Mouse (Mus musculus) forebrain, embryonic 11.5 days (tissue): ENCODE measurements at regions not wholly inside any gene's neighbourhood (a gene's known extent, or its start where the extent isn't known, plus 50 kb on each side); places are given as distances from the start of the nearest gene placed in this dataset.
A peak's percentile ranks its signal among the peaks of the same experiment; 100 is the strongest.

ENCODE experiments used
- ATAC-seq: fragments of 200-750 bp; cut with Nextera tagmentation; replicated peaks from 2 replicates; pipeline ENCODE4 v1.8.0; 2017; ENCODE audit warnings: moderate TSS enrichment; ENCODE audit not compliant: low FRiP score
- DNase-seq: peaks from one replicate; pipeline ENCODE4 v3.0.0-alpha.2; 2017; ENCODE audit warnings: low spot score
- H3K27ac ChIP-seq: fragments of 300-500 bp; sonication (generic); 2 replicates; pipeline ENCODE4 v1.5.1; 2014; ENCODE audit warnings: low read depth, low read length
- H3K27me3 ChIP-seq: fragments of 300-500 bp; sonication (generic); 2 replicates; pipeline ENCODE4 v1.6.1; 2014; ENCODE audit warnings: mild to moderate bottlenecking, low read length, mixed read lengths; ENCODE audit not compliant: control insufficient read depth, insufficient read depth
- H3K36me3 ChIP-seq: fragments of 300-500 bp; sonication (generic); 2 replicates; pipeline ENCODE4 v1.6.1; 2014; ENCODE audit warnings: mild to moderate bottlenecking, low read length, moderate library complexity, mixed read lengths; ENCODE audit not compliant: control insufficient read depth, insufficient read depth
- H3K4me1 ChIP-seq: fragments of 300-500 bp; sonication (generic); replicated peaks from 2 replicates; pipeline ENCODE4 v1.6.1; 2014; ENCODE audit warnings: low read length, mixed read lengths; ENCODE audit not compliant: control insufficient read depth, insufficient read depth
- H3K4me2 ChIP-seq: fragments of 300-500 bp; sonication (generic); 2 replicates; pipeline ENCODE4 v1.6.1; 2014; ENCODE audit warnings: low read depth, mild to moderate bottlenecking, low read length, moderate library complexity, mixed read lengths; ENCODE audit not compliant: severe bottlenecking
- H3K4me3 ChIP-seq: fragments of 300-500 bp; sonication (generic); 2 replicates; pipeline ENCODE4 v1.5.1; 2014; ENCODE audit warnings: low read depth, low read length
- H3K9ac ChIP-seq: fragments of 300-500 bp; sonication (generic); 2 replicates; pipeline ENCODE4 v1.6.1; 2014; ENCODE audit warnings: low read length
- H3K9me3 ChIP-seq: fragments of 300-500 bp; sonication (generic); 2 replicates; pipeline ENCODE4 v1.6.1; 2016; ENCODE audit warnings: low read length, mixed read lengths; ENCODE audit not compliant: control insufficient read depth
- WGBS: fragments of 180-500 bp; shearing (Covaris S2); extraction: QIAGEN DNeasy Blood & Tissue Kit; methylation state at CpG from one replicate; pipeline ENCODE4 v1.1.7; 2014; 5-methylcytosine and 5-hydroxymethylcytosine counted together

DNA sequence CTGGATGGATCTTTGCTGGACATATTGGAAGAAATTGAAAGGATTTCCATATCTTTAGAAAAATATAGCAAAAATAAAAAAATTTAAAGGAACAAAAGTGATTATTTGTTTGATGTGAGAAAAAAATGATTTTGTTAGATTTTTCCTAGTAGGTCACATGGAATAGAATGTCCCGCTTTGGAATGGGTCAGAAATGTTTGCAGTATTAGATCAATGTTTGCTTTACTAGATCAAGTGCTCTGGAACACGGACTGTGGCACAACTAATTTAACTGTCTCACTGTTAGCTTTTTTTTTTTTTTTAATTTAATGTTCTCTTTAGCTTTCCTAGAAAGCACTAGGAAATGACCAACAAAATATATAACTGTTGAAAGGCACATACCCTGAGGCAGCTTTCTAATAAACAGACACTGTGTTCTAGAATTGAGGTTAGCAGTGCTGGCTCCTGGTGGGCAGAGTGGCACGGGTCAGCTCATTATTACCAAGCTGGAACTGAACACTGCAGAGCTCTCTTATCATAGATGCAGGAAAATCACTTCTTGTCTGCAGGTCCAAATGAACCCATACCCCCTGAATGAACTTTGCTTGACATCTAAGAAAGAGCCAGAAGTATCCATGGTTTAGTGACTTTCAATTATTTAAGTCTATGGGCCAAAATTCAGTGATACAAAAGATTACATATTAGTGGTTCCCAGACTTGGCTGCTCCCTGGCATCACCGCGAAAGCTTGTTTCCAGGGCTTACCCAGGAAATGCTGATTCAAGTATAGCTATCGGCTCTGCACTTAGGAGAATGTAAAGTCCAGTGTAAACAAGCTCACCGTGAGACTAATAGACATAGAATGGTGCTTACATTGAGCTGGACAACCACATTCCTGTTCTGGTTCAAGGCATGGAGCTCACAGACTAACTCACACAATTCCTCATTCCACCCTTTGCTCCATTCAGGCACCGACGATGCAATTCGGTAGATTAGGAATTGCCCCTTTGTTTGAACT, 320.4 kb upstream of the Nr5a2 start:
- H3K4me3 ChIP-seq = no peak overlapping the region
- no peaks in the 10 kb centered on the region for H3K36me3 ChIP-seq
- H3K9ac ChIP-seq = no peak overlapping the region
- 67% methylated on average over 10 of the region's 10 CpGs for WGBS
- H3K4me1 ChIP-seq = no peaks in the 10 kb centered on the region
- no peak for ATAC-seq
- no peak overlapping the region for H3K27ac ChIP-seq
- no peak overlapping the region for H3K4me2 ChIP-seq
- no peaks in the 10 kb centered on the region for H3K27me3 ChIP-seq
- no peak for DNase-seq
- H3K9me3 ChIP-seq = no peaks in the 10 kb centered on the region

GRCm38 (mm10) chr1:137279981-137280380, 319.7 kb upstream of the Nr5a2 start:
- Histone ChIP-seq H3K9ac (no peak overlapping the region), H3K9me3 (no peaks in the 10 kb centered on the region), H3K4me3 (no peak overlapping the region), H3K27me3 (no peaks in the 10 kb centered on the region), H3K27ac (no peak overlapping the region), H3K36me3 (no peaks in the 10 kb centered on the region), H3K4me1 (no peaks in the 10 kb centered on the region), H3K4me2 (no peak overlapping the region)
- DNase-seq (no peak), ATAC-seq (no peak)
- WGBS = 94% methylated on average over 2 of the region's 2 CpGs

GRCm38 (mm10) chr1:137270659-137271612, 310.7 kb upstream of the Nr5a2 start:
- Histone ChIP-seq H3K4me1 (no peaks in the 10 kb centered on the region; the same call in 1 of the 2 replicates), H3K4me2 (no peak overlapping the region), H3K36me3 (no peaks in the 10 kb centered on the region), H3K9ac (no peak overlapping the region), H3K27ac (no peak overlapping the region), H3K27me3 (no peaks in the 10 kb centered on the region), H3K9me3 (no peaks in the 10 kb centered on the region), H3K4me3 (no peak overlapping the region)
- ATAC-seq = no peak
- DNase-seq = no peak
- 52% methylated on average over 9 of the region's 9 CpGs for WGBS

- WGBS = 38% methylated on average over 1 of the region's 1 CpGs
- Histone ChIP-seq H3K27me3 (no peaks in the 10 kb centered on the region), H3K9ac (no peak overlapping the region), H3K4me3 (no peak overlapping the region), H3K36me3 (no peaks in the 10 kb centered on the region), H3K9me3 (no peaks in the 10 kb centered on the region), H3K4me2 (no peak overlapping the region), H3K4me1 (no peaks in the 10 kb centered on the region), H3K27ac (peak overlapping the region; percentile 2; the same call in 1 of the 2 replicates)
- no peak for DNase-seq
- no peak for ATAC-seq
Measured at GRCm38 (mm10) chr1:137262806-137263370, 302.6 kb upstream of the Nr5a2 start.

DNA sequence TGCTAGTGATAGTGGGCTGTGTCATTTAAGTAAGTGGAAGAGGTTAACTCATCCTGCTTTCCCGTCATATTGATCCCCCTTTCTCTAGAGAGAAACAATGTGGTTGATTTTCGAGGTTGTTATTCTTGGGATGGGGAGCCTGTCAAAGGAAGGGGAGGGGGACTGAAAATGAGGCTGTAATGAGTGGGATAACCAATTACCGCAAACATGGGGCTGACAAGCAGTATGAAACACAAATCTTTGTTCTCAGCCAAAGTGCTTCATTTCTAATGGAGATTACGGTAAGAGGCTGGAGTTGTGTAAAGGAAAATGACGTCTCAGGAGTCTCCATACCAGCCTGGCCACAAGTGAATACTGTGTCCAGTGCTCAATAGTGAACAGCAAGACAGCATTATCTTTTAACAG, 301.9 kb upstream of the Nr5a2 start:
- DNase-seq (no peak), ATAC-seq (peak; percentile 80)
- no peak overlapping the region for H3K4me3 ChIP-seq
- H3K27me3 ChIP-seq = no peaks in the 10 kb centered on the region
- 26% methylated on average over 5 of the region's 5 CpGs for WGBS
- H3K36me3 ChIP-seq = no peaks in the 10 kb centered on the region
- H3K9me3 ChIP-seq = no peaks in the 10 kb centered on the region
- no peak overlapping the region for H3K9ac ChIP-seq
- H3K4me1 ChIP-seq = no peaks in the 10 kb centered on the region
- no peak overlapping the region; the same call in 1 of the 2 replicates for H3K4me2 ChIP-seq
- 0 out of 2 replicates have a peak overlapping the region, but pooled peaks have one; percentile 2 for H3K27ac ChIP-seq

- Histone ChIP-seq H3K27me3 (no peaks in the 10 kb centered on the region), H3K36me3 (no peaks in the 10 kb centered on the region), H3K4me2 (no peak overlapping the region), H3K9me3 (no peaks in the 10 kb centered on the region; the same call in 1 of the 2 replicates), H3K27ac (no peak overlapping the region), H3K4me1 (no peaks in the 10 kb centered on the region), H3K9ac (no peak overlapping the region), H3K4me3 (no peak overlapping the region)
- ATAC-seq (no peak), DNase-seq (no peak)
- 97% methylated on average over 3 of the region's 3 CpGs for WGBS
Measured at GRCm38 (mm10) chr1:137256294-137256693, 296.0 kb upstream of the Nr5a2 start.

DNA sequence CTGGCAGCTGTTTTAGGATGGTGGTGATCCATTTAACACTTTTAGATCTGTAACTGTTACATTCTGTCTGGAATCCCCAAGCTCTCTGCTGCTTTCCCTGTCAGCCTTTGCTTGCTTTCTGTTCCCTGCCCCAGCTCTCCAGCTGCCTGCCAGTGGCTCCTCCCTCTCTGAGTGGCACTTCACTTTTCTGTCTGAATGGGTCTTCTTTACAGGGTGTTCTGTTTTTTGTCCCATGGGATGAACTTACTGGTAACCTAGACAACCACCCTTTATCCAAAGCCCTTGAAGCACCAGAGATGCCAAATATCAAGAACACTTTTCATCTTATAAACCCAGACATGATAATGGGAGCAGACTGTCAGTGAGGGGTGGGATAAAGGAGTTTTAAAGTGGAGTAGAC, 294.8 kb upstream of the Nr5a2 start:
- Histone ChIP-seq H3K4me3 (no peak overlapping the region), H3K9ac (no peak overlapping the region), H3K4me2 (no peak overlapping the region), H3K27me3 (no peaks in the 10 kb centered on the region), H3K27ac (no peak overlapping the region), H3K4me1 (no peaks in the 10 kb centered on the region), H3K36me3 (no peaks in the 10 kb centered on the region), H3K9me3 (no peaks in the 10 kb centered on the region; the same call in 1 of the 2 replicates)
- ATAC-seq = peak; percentile 78
- no peak for DNase-seq

DNA sequence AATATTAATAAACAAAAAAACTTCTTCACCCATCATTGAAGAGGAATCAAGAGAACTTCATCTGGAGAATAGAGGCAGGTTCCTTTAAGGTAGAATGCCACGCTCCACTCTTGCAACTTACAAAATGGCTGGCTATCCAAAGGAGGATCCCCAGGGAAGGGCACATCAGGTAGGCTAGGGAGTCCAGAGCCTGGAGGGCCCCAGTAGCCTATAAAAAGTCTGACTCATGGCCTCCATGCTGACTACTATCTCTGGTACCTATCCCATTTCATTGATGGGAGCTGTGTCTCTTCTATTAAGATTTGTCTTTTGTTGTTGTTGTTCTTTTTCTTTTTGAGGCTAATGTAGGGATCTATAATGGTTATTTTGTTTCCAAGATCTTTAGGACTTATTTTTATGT, 294.4 kb upstream of the Nr5a2 start:
- H3K36me3 ChIP-seq = no peaks in the 10 kb centered on the region
- DNase-seq (no peak), ATAC-seq (no peak)
- no peak overlapping the region for H3K4me2 ChIP-seq
- H3K27me3 ChIP-seq = no peaks in the 10 kb centered on the region
- H3K9ac ChIP-seq = no peak overlapping the region
- 93% methylated on average over 1 of the region's 1 CpGs for WGBS
- no peak overlapping the region for H3K27ac ChIP-seq
- no peak overlapping the region for H3K4me3 ChIP-seq
- no peaks in the 10 kb centered on the region; the same call in 1 of the 2 replicates for H3K9me3 ChIP-seq
- H3K4me1 ChIP-seq = no peaks in the 10 kb centered on the region
